Mouse (Mus musculus): Measurements from ENCODE around the gene Hoxd10. TPM values are rescaled to one million over a fixed set of nuclear protein-coding genes. Genes with fewer than 3 reads are reported as not detected.
A peak's percentile ranks its signal among the peaks of the same experiment; 100 is the strongest.

Gene Hoxd10
- total and polyA plus RNA-seq, 2 experiments from 2014 or later, result not detected

DNA sequence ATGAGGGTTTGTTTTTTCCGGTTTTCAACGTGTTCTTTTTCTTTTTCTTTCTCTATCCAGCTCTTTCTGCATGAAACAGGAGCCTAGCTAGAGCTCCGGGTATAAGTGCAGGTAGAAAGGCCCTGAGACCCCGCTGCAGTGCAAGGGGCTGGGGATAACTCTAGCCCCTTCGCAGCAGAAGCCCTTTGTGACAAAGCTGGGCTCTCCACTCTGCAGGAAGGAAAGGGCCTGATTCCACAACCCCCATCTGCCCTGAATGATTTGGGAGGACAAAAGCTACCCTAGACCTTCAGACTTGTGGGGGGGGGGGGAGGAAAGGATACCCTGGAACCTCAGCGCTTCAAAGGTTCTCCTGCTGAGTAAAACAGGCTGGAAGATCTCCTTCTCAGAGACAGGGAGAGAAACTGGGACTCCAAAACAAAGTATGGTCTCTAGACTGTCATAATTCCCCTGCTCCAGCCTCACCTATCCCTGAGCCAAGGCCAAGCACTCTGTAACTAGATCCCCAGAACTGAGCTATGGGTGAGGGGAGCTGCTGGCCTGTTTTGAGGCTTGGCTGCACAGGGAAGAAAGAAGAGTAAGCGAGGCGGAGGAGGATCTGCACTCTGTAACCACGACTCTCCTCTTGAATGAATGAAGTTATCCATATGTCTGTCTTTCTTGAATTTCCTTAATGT lies 15.2 kb upstream of the Hoxd10 start:
- Histone ChIP-seq H3K9me3 (replicated peaks; ENCODE audit: control insufficient read depth, low read length) (no peaks in the 10 kb centered on the region), H3K9ac (replicated peaks; ENCODE audit: low read depth, low read length) (no peak overlapping the region), H3K4me3 (ENCODE audit: low read depth, low read length) (no peak overlapping the region), H3K27me3 (ENCODE audit: control insufficient read depth, insufficient read depth, low read length) (peaks cover 100% of the 10 kb centered on the region), H3K36me3 (replicated peaks; ENCODE audit: control insufficient read depth, insufficient read depth, low read length) (no peaks in the 10 kb centered on the region), H3K27ac (ENCODE audit: low read depth) (no peak overlapping the region), H3K4me2 (ENCODE audit: low read depth, low read length) (no peak overlapping the region), H3K4me1 (ENCODE audit: control insufficient read depth, insufficient read depth) (0 out of 2 replicates have a peak, but pooled peaks cover 4% of the 10 kb centered on the region)
- 6% methylated on average over 9 of the region's 9 CpGs for WGBS
- DNase-seq (ENCODE audit: low spot score) (no peak), ATAC-seq (ENCODE audit: insufficient read depth, low read depth) (no peak)
- TF ChIP-seq CTCF (IDR thresholded peaks at IDR 0.05; ENCODE audit: low read depth) (no peak), EP300 (IDR thresholded peaks at IDR 0.05; ENCODE audit: low read depth) (no peak)

DNA sequence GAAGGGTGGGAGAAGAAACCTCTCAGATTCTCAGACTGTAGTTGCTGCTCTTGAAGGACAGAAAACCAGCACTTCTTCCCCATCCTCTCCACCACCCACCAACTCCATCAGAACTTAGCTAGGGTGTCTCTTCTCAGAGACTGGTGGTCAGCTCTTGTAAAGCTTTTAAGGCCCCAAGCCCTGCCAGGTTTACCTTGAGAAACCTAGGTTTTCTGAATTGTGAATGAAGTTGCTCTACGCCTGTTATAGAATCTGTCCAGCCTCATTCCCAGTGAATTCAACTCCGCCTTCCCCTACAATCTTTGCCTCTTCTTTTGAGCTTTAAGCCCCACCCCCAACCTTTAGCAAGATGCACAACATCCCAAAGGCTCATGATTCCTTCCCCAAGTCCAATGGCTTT lies 14.6 kb upstream of the Hoxd10 start:
- no peak for ATAC-seq (ENCODE audit: insufficient read depth, low read depth)
- TF ChIP-seq EP300 (IDR thresholded peaks at IDR 0.05; ENCODE audit: low read depth) (no peak), CTCF (IDR thresholded peaks at IDR 0.05; ENCODE audit: low read depth) (no peak)
- WGBS, result 23% methylated on average over 2 of the region's 2 CpGs
- Histone ChIP-seq H3K4me3 (ENCODE audit: low read depth, low read length) (no peak overlapping the region), H3K9ac (replicated peaks; ENCODE audit: low read depth, low read length) (no peak overlapping the region), H3K36me3 (replicated peaks; ENCODE audit: control insufficient read depth, insufficient read depth, low read length) (no peaks in the 10 kb centered on the region), H3K4me2 (ENCODE audit: low read depth, low read length) (no peak overlapping the region), H3K27me3 (ENCODE audit: control insufficient read depth, insufficient read depth, low read length) (peaks cover 100% of the 10 kb centered on the region), H3K4me1 (ENCODE audit: control insufficient read depth, insufficient read depth) (peaks cover 8% of the 10 kb centered on the region; the same call in 1 of the 2 replicates), H3K9me3 (replicated peaks; ENCODE audit: control insufficient read depth, low read length) (no peaks in the 10 kb centered on the region), H3K27ac (ENCODE audit: low read depth) (no peak overlapping the region)
- no peak for DNase-seq (ENCODE audit: low spot score)

DNA sequence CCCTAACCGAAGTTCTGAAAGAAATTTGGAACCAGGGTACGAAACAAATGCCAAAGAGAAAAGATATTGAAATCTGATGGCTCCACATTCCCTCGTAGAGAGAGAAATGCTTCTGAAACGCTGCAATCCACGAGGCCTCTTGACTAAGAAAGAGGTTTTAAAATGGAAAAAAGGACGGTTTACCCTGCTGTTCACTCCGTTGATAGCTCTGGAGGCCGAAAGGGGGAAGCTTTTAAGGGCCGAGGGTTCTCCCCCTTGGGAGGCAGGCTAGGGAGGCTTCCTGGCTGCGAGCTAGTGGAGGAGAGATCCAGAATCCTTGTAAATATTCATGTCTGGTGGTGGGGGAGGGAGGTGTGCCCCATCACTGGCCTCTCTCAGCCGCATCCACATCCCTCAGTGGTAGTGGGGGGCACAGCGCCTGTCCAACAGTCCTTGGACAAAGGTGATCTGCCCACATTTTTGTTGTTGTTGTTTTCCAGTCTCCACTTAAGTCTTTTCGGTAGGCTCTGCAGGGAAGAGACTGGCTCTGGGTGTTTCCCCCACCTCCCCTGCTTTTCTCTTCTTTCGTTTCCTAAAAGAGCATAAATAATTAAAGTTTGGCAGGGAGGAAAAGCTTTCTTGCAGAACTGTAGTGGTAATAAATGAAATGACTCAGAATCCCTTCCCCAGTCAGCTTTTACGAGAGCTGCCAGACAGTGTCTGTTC lies 12.7 kb upstream of the Hoxd10 start, which contains the start of gene Hoxd11:
Gene Hoxd11, plus strand, starts transcription at position 667 of the 705 bp plus-strand sequence.
- Histone ChIP-seq H3K27me3 (ENCODE audit: control insufficient read depth, insufficient read depth, low read length) (peaks cover 100% of the 10 kb centered on the region), H3K36me3 (replicated peaks; ENCODE audit: control insufficient read depth, insufficient read depth, low read length) (no peaks in the 10 kb centered on the region), H3K9me3 (replicated peaks; ENCODE audit: control insufficient read depth, low read length) (no peaks in the 10 kb centered on the region), H3K27ac (ENCODE audit: low read depth) (no peak within 1 kb of the TSS), H3K4me1 (ENCODE audit: control insufficient read depth, insufficient read depth) (peaks cover 9% of the 10 kb centered on the region; the same call in 1 of the 2 replicates), H3K4me2 (ENCODE audit: low read depth, low read length) (no peak within 1 kb of the TSS), H3K4me3 (ENCODE audit: low read depth, low read length) (peak within 1 kb of the TSS; percentile 12; the same call in 1 of the 2 replicates), H3K9ac (replicated peaks; ENCODE audit: low read depth, low read length) (no peak within 1 kb of the TSS)
- ATAC-seq (ENCODE audit: insufficient read depth, low read depth), result no peak
- TF ChIP-seq CTCF (IDR thresholded peaks at IDR 0.05; ENCODE audit: low read depth) (no peak), EP300 (IDR thresholded peaks at IDR 0.05; ENCODE audit: low read depth) (no peak)
- 2% methylated on average over 15 of the region's 15 CpGs for WGBS
- DNase-seq (ENCODE audit: low spot score), result no peak

DNA sequence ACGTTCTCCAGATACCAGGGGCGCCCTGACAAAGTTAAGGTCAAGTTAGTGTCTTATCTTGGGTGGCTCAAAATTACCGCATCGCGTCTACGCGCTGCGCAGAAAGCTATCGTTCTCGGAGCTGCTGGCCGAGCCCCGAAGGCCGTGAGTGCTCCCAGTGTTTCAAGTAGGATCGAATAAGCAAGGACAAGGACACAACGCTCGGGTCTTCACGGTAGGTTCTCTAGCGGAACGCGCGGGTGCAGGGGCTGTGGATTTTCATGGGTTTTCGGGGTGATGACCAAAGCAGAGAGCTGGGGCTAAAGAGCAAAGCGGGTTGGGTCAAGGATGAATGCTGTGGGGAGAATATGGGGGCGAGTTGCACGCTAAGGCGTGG lies 12.1 kb upstream of the Hoxd10 start:
- ATAC-seq (ENCODE audit: insufficient read depth, low read depth), result no peak
- H3K9ac ChIP-seq (replicated peaks; ENCODE audit: low read depth, low read length), result no peak overlapping the region
- 2% methylated on average over 26 of the region's 26 CpGs for WGBS
- H3K4me2 ChIP-seq (ENCODE audit: low read depth, low read length), result no peak overlapping the region
- no peak for DNase-seq (ENCODE audit: low spot score)
- no peaks in the 10 kb centered on the region for H3K9me3 ChIP-seq (replicated peaks; ENCODE audit: control insufficient read depth, low read length)
- TF ChIP-seq CTCF (IDR thresholded peaks at IDR 0.05; ENCODE audit: low read depth), result no peak
- TF ChIP-seq EP300 (IDR thresholded peaks at IDR 0.05; ENCODE audit: low read depth), result no peak
- H3K27me3 ChIP-seq (ENCODE audit: control insufficient read depth, insufficient read depth, low read length), result peaks cover 100% of the 10 kb centered on the region
- H3K4me1 ChIP-seq (ENCODE audit: control insufficient read depth, insufficient read depth), result peaks cover 9% of the 10 kb centered on the region; the same call in 1 of the 2 replicates
- no peak overlapping the region for H3K27ac ChIP-seq (ENCODE audit: low read depth)
- H3K36me3 ChIP-seq (replicated peaks; ENCODE audit: control insufficient read depth, insufficient read depth, low read length), result no peaks in the 10 kb centered on the region
- H3K4me3 ChIP-seq (ENCODE audit: low read depth, low read length), result peak overlapping the region; percentile 12; the same call in 1 of the 2 replicates

DNA sequence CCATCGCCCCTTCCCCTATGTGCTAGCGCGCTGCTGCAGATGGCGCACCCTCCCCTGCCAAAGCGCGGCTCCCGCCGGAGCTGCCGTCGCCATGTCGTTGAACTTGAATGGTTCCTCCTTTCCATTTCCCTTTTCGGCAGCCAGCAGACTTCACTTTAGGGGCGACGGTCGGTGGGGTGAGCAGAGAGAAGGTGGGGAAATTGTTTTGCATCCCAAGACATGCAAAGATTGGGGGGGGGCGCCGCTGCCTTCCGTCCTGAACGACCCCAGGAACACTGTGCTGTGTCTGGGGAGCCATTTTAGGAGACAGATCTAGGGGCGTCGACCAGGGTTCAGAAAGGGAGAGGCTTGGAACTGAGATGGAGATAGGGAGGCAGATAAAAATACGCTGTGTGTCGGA lies 11.7 kb upstream of the Hoxd10 start:
- Histone ChIP-seq H3K27ac (ENCODE audit: low read depth) (no peak overlapping the region), H3K9ac (replicated peaks; ENCODE audit: low read depth, low read length) (no peak overlapping the region), H3K9me3 (replicated peaks; ENCODE audit: control insufficient read depth, low read length) (no peaks in the 10 kb centered on the region), H3K4me2 (ENCODE audit: low read depth, low read length) (no peak overlapping the region), H3K27me3 (ENCODE audit: control insufficient read depth, insufficient read depth, low read length) (peaks cover 100% of the 10 kb centered on the region), H3K4me3 (ENCODE audit: low read depth, low read length) (peak overlapping the region; percentile 12; the same call in 1 of the 2 replicates), H3K4me1 (ENCODE audit: control insufficient read depth, insufficient read depth) (peaks cover 9% of the 10 kb centered on the region; the same call in 1 of the 2 replicates), H3K36me3 (replicated peaks; ENCODE audit: control insufficient read depth, insufficient read depth, low read length) (no peaks in the 10 kb centered on the region)
- DNase-seq (ENCODE audit: low spot score) (no peak), ATAC-seq (ENCODE audit: insufficient read depth, low read depth) (no peak)
- under 1% methylated on average over 23 of the region's 23 CpGs for WGBS
- TF ChIP-seq EP300 (IDR thresholded peaks at IDR 0.05; ENCODE audit: low read depth), result no peak
- no peak for TF ChIP-seq CTCF (IDR thresholded peaks at IDR 0.05; ENCODE audit: low read depth)
